Mouse (Mus musculus): Measurements from ENCODE around the gene Gtpbp1. TPM values are rescaled to one million over a fixed set of nuclear protein-coding genes. Genes with fewer than 3 reads are reported as not detected.
"Not testable (repeated sequence)": the region's sequence is repeated elsewhere in the genome, so short reads cannot be mapped to it uniquely, and the experiment has no call there.

Gtpbp1 gene
- polyA plus RNA-seq (2015; fragmentation: Nextera tagmentation; extraction: Ambion mirVana), result 38.7 and 41.3 TPM in 2 replicates

GRCm38 (mm10) chr15:79690426-79691022 is at the start of gene Gtpbp1:
Gene Gtpbp1, plus strand, starts transcription at chr15:79690845.
- DNase-seq (ENCODE audit: low spot score), result peak; percentile 98

DNA sequence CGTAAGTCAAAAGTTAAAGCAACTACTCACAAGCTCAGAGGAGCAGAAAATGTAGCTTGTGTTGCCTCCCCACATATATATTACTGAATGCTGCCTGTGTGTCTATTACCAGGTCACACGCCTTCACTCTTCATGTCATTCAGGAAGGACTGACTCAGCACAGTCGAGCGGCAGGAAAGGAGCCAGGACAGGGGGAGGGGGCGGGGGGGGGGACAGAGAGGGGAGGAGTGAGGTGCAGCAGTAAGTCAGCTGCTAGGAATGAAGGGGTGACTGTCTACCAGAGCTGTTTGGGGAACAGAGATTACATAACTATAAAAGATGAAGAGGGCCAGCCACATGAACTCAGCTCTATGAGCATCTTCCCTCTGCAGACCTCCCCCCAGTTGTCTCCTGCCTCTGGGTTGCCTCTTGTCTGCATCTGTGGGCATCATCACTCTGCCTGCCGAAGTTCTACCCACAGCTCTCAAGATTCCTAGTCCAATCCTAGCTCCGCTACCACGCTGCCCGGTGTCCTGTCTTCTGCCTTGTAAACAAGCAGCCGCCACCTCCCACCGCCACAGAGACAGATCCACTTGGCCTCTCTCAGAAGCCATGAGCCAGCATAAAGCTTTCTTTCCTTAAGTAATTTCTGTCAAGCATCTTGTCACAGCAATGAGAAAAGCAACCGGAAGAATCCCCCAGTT is 49.4 kb upstream of the Gtpbp1 start:
- DNase-seq (ENCODE audit: low spot score), result no peak

DNA sequence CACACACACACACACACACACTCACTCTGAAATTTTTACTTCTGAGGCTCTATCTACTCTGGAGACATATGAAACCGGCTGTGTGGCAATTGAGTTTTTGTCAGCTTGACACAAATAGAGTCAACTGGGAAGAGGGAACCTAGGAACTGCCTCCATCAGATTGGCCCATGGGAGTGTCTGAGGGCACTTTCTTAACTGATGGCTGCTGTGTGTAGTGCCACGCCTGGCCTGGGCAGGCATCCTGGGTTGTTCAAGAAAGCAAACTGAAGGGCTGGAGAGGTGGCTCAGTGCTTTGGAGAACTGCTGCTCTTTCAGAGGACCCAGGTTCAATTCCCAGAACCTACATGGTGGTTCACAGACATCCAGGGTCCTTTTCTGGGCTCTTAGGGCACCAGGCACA is 45.2 kb upstream of the Gtpbp1 start:
- DNase-seq (ENCODE audit: low spot score), result no peak

DNA sequence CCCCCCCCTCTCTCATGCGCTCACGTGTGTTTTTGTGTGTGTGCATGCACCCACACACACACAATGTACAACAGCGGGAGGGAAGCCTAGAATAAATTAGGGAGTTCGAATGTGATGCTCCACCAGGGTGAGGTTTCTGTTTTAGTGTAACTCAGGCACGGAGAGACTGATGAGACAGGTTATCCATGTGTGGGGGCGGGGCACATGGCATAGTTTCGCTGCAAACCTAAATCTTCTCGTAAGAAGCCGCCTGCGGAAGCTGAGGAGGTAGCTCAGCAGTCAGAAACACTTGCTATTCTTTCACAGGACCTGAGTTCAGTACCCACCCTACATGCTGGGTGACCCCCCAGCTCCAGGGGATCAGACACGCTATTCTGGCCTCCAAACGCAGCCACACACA is 42.5 kb upstream of the Gtpbp1 start:
- DNase-seq (ENCODE audit: low spot score), result no peak

DNA sequence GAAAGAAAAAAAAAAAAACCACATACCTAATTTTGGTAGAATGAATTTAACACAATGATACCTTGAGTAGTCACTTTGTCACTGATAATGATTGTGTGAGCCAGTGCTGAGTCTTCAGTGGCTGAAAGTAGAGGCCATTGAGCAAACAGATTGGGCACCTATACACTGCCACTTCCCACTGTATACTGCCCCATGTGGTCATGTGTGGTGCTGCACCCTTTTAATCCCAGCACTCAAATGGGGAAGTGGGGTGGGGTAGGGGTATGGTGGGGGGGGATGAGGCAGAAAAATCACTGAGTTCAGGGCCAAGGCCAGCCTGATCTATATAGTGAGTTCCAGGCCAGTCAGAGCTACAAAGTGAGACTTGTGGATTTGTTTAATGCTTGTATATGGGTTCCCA is 40.1 kb upstream of the Gtpbp1 start:
- DNase-seq (ENCODE audit: low spot score), result peak; percentile 64

DNA sequence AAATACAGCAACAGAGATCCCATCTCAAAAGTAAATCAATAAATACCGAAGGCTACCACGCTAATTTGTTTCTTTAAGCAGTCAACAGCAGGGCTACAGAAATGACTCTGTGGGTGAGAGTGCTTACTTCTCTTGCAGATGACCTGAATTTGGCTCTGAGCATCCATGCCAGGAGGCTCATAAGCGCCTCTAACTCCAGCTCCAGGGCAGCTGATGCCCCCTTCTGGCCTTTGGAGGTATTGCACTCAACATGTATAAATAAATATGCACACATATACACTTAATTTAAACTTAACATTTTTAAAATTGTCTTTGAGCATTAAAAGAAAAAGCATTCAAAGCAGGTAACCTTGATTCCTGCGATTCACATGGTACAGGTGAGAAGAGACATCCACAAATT is 39.2 kb upstream of the Gtpbp1 start:
- DNase-seq (ENCODE audit: low spot score), result peak; percentile 49

- DNase-seq (ENCODE audit: low spot score), result no peak
These were observed 34.2 kb upstream of the Gtpbp1 start for GRCm38 (mm10) chr15:79656451-79656850.

- DNase-seq (ENCODE audit: low spot score), result peak; percentile 84
These were observed 32.7 kb upstream of the Gtpbp1 start for GRCm38 (mm10) chr15:79657837-79658530.

DNA sequence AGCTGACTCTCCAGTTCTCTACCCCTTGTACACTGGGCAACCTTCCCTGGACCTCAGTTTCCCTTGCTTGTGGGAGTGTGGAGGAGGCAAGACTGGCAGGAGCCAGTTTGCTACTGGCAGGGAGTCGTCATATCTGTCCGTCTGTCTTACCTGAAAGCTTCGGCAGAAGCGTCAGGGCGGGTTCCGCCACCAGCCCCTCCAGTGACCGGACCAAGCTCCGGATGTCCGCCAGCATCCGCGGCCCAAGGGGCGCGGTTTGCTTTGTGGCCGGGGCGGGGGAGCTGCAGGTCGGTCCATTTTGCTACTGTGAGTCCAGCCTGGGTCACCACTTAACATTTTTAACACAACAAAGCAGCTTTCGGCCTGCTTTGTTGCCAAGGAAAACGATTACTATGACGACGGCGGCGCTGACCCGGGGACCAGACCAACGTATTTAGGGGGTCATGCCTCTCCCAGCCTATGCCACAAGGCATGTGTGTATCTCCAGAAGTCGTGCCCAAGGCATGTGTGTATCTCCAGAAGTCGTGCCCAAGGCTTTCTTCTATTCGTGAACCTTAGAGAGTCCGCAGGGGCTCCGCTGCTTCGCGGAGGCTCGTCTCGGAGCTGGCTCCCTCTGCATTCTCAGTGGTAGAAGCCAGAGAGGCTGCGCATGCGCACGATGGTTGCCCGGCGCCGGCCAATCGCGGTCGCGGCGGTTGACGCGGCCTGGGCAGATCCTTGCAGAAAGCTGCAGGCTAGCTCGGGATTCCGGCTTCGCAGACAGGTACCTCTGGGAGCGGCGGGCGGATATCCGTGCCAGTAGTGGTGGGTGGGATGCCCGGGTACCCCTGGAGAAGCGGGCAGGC is 31.9 kb upstream of the Gtpbp1 start, which contains the start of the genes Fam227a and Cby1:
Gene Fam227a (minus strand): TSS at position 426 of the 845 bp plus-strand sequence.
Gene Cby1 (plus strand): TSS at position 669 of the 845 bp plus-strand sequence.
- DNase-seq (ENCODE audit: low spot score), result peak; percentile 90

DNA sequence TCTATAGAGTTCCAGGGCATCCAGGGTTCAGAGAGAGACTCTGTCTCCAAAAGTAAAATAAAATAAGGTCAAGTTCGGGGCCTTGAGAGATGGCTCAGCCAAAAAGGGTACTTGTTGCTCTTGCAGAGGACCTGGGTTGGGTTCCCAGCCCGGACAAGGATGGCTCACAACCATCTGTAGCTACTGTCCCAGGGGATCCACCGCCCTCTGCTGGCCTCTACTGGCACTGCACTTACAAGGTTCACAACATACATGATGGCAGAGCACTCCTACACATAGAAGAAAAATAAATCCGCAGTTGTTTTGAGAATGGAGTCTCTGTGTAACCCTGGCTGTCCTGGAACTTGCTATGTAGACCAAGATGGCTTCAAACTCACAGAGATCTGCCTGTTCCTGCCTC is 28.8 kb upstream of the Gtpbp1 start:
- DNase-seq (ENCODE audit: low spot score), result peak; percentile 48

DNA sequence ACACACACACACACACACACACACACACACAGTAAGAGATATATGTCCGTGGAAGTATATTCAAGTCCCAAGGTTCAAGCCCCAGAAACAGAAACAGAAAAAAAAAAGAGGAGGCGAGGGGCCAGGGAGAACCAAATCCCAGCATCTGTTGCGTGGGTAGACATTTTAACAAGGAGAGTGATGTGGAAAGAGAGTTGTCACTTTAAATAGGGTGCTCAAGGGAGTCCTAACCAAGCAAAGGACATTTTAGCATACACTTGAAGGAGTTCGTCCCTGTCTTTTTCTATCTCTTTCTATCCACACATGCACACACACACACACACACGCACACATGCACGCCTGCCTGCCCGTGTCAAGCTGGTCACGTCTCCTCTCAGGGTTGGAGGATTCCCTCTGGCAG is 26.0 kb upstream of the Gtpbp1 start:
- DNase-seq (ENCODE audit: low spot score), result no peak

DNA sequence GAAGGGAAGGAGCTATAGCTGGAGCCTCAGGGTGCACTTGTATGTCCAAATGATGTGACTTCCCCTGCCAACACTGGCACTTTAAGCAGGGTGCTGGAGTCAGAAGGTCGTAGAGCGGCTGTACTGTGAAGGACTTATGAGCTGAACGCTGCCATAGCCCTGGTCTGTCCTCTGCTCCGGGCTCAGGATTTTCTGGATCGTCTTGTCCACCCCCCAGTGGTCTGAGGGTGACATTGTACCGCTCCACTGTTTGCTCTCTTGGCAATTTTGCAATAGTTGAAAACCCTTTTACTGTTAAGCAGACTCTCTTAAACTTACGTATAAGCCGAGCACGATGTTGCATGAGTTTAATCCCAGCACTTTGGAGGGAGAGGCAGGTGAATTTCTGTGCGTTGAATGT is 21.4 kb upstream of the Gtpbp1 start:
- DNase-seq (ENCODE audit: low spot score), result no peak

DNA sequence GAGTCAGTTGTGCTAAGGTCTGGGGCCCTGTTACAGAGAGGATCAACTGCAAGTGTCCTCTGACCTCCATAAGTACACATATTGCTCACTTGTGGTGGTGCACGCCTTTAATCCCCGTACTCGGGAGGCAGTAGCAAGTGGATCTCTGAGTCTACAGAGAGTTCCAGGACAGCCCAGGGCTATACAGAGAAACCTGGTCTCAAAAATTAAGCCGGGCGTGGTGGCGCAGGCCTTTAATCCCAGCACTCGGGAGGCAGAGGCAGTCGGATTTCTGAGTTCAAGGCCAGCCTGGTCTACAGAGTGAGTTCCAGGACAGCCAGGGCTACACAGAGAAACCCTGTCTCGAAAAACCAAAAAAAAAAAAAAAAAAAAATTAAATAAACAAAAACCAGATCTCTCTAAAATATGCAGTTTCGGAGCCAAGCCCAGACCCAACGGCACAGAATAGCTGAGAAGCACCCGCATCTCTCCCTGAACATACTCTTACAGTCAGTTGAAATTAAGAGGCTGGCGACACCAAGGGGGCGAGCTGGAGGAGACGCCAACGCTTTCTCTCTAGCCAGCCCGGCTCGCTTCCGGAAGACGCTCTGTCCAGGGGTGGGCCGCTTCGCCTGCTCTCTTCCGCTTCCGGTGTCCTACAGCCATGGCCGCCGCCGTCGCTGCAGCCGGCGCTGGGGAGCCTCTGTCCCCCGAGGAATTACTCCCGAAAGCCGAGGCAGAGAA is 20.2 kb upstream of the Gtpbp1 start, which contains the start of gene Tomm22:
Gene Tomm22 (plus strand): TSS at position 613 of the 723 bp plus-strand sequence.
- DNase-seq (ENCODE audit: low spot score), result peak; percentile 90

DNA sequence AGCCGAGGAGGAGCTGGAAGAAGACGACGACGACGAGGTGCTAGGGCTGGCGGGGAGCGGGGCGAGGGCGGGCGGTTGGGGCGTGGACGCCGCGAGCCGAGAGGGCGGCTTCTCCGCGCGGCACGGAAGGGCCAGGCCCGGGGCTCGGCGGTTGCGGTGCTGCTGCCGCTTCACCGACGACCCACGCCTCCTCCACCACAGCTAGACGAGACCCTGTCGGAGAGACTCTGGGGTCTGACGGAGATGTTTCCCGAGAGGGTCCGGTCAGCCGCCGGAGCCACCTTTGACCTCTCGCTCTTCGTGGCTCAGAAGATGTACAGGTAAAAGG is 19.7 kb upstream of the Gtpbp1 start:
- DNase-seq (ENCODE audit: low spot score), result no peak

- DNase-seq (ENCODE audit: low spot score), result not testable (repeated sequence)
These were observed 18.8 kb upstream of the Gtpbp1 start for GRCm38 (mm10) chr15:79671828-79672348.

- DNase-seq (ENCODE audit: low spot score), result no peak
These were observed 12.7 kb upstream of the Gtpbp1 start for GRCm38 (mm10) chr15:79677936-79678335.

GRCm38 (mm10) chr15:79681973-79682372 is 8.7 kb upstream of the Gtpbp1 start:
- no peak for DNase-seq (ENCODE audit: low spot score)

DNA sequence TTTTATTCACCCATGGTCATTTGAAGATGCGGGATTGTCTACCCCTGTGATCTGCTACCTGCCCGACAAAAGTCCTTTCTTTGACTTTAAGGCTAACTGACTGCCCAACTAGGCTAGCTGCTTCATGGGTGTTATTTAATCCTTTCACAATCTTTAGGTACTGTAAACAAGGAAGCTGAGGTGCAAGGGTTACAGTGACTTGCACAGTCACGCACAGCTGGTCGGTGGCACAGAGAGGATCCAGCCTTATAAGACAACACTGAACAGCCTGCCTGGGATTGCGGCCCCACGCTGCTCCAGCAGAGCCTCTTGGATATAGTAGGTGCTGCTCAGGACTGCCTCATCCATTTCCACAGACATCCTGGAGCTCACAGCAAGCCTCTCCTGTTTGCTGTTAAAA is 7.5 kb upstream of the Gtpbp1 start:
- no peak for DNase-seq (ENCODE audit: low spot score)

DNA sequence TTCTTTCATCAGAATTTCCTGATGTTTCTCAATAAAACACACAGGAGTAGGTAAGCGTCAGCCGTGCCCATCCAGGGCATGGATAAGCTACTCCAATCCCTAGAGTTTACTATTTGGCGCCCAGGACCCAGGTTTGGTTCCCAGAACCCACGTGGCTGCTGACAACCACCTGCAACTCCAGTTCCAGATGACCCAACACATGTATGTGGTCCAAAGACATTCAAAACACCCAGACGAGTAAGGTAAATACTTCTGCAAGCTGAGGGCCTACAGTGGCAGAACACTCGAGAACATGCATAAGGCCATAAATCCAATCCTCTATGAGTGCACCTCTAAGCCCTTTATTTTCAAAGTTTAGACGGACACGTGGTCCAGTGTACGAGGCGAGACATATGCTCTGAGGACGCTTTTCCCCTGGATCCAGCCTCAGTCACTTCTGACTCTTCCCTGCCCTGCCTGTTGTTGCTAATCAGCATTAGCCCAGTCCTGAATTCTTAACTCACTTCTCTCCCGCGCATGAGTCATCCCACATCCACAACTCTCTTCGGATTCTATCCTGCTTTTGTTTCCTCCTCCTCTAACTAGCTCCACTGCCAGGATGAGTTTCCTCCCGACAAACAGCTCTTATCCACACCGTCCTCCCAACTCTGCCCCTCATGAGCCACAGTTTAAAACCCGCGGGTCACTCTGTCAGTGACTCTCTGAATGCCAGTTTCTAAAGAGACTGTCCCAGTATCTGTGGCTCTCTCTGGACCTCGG is 6.8 kb upstream of the Gtpbp1 start:
- DNase-seq (ENCODE audit: low spot score), result no peak

DNA sequence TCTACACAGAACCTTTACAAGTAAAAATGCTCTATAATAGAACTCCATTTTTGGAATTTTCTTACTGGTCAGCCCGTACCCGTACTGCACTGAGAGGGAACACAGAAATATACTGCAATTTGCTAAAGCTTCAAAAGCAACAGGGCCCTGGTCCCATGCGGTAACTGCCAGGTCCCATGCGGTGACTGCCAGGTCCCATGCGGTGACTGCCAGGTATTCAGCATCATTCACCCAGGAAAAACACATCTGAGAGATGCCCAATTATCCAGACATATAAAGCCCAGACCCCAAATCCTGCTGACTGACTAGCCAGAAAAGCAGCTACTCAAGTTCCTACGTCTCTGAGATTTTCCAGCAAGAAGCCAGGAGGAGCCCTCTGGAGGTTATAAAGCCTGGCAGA is 6.0 kb upstream of the Gtpbp1 start:
- DNase-seq (ENCODE audit: low spot score), result no peak
